Mouse (Mus musculus): Measurements from ENCODE around the gene Myoc.

Myoc gene

GRCm38 (mm10) chr1:162639051-162639750, at the start of gene Myoc:
Myoc (plus strand) TSS chr1:162639155.
- 83% methylated on average over 10 of the region's 10 CpGs for WGBS

GRCm38 (mm10) chr1:162589443-162589842, 49.5 kb upstream of the Myoc start:
- WGBS = 19% methylated on average over 9 of the region's 9 CpGs

- WGBS = 85% methylated on average over 8 of the region's 8 CpGs
These were observed 48.4 kb upstream of the Myoc start for GRCm38 (mm10) chr1:162590415-162590997.

- WGBS = 95% methylated on average over 3 of the region's 3 CpGs
These were observed 41.4 kb upstream of the Myoc start for GRCm38 (mm10) chr1:162597379-162598102.

- WGBS = 90% methylated on average over 5 of the region's 5 CpGs
These were observed 39.3 kb upstream of the Myoc start for GRCm38 (mm10) chr1:162599617-162600016.

- WGBS = 68% methylated on average over 4 of the region's 4 CpGs
These were observed 37.7 kb upstream of the Myoc start for GRCm38 (mm10) chr1:162601288-162601687.

- WGBS = 21% methylated on average over 1 of the region's 1 CpGs
These were observed 30.8 kb upstream of the Myoc start for GRCm38 (mm10) chr1:162608127-162608526.

- 51% methylated on average over 9 of the region's 9 CpGs for WGBS
These were observed 29.2 kb upstream of the Myoc start for GRCm38 (mm10) chr1:162609633-162610250.

- WGBS = 64% methylated on average over 4 of the region's 4 CpGs
These were observed 27.8 kb upstream of the Myoc start for GRCm38 (mm10) chr1:162611191-162611590.

GRCm38 (mm10) chr1:162615511-162615910, 23.4 kb upstream of the Myoc start:
- WGBS = 67% methylated on average over 1 of the region's 1 CpGs

- 68% methylated on average over 4 of the region's 4 CpGs for WGBS
These were observed 18.5 kb upstream of the Myoc start for GRCm38 (mm10) chr1:162620487-162620886.

GRCm38 (mm10) chr1:162623895-162624294, 15.1 kb upstream of the Myoc start:
- WGBS = 64% methylated on average over 4 of the region's 4 CpGs

- WGBS = 30% methylated on average over 7 of the region's 7 CpGs
These were observed 13.7 kb upstream of the Myoc start for GRCm38 (mm10) chr1:162625229-162625628.

GRCm38 (mm10) chr1:162627821-162628220, 11.1 kb upstream of the Myoc start:
- WGBS = 68% methylated on average over 4 of the region's 4 CpGs

- 96% methylated on average over 15 of the region's 15 CpGs for WGBS
These were observed 10.6 kb upstream of the Myoc start for GRCm38 (mm10) chr1:162628326-162628725.

GRCm38 (mm10) chr1:162635291-162635931, 3.5 kb upstream of the Myoc start:
- 50% methylated on average over 1 of the region's 1 CpGs for WGBS

GRCm38 (mm10) chr1:162636516-162636915, 2.4 kb upstream of the Myoc start:
- 76% methylated on average over 3 of the region's 3 CpGs for WGBS

GRCm38 (mm10) chr1:162638535-162638934, 420 bp upstream of the Myoc start:
- WGBS = 86% methylated on average over 4 of the region's 4 CpGs

- 82% methylated on average over 1 of the region's 1 CpGs for WGBS
These were observed 906 bp downstream of the Myoc start for GRCm38 (mm10) chr1:162639861-162640260.

GRCm38 (mm10) chr1:162642591-162642990, 3.6 kb downstream of the Myoc start:
- 89% methylated on average over 3 of the region's 3 CpGs for WGBS

GRCm38 (mm10) chr1:162643752-162644151, 4.8 kb downstream of the Myoc start:
- 21% methylated on average over 4 of the region's 4 CpGs for WGBS

All from cerebral cortex, adult 2 months (tissue).